Mouse (Mus musculus): ENCODE data around the gene Gpr146.
"Not testable (repeated sequence)": the region's sequence is repeated elsewhere in the genome, so short reads cannot be mapped to it uniquely, and the experiment has no call there.

Gpr146 gene

GRCm38 (mm10) chr5:139377468-139378270 lies at the start of gene Gpr146:
TSS of gene Gpr146 (plus strand) at chr5:139377697.
- no peak for ATAC-seq (ENCODE audit: insufficient number of reproducible peaks, low FRiP score, low TSS enrichment)

- ATAC-seq (ENCODE audit: insufficient number of reproducible peaks, low FRiP score, low TSS enrichment), result no peak
These were observed 46.7 kb upstream of the Gpr146 start for GRCm38 (mm10) chr5:139330766-139331165.

GRCm38 (mm10) chr5:139331742-139332141 lies 45.8 kb upstream of the Gpr146 start:
- no peak for ATAC-seq (ENCODE audit: insufficient number of reproducible peaks, low FRiP score, low TSS enrichment)

- no peak for ATAC-seq (ENCODE audit: insufficient number of reproducible peaks, low FRiP score, low TSS enrichment)
These were observed 44.8 kb upstream of the Gpr146 start for GRCm38 (mm10) chr5:139332590-139333272.

- ATAC-seq (ENCODE audit: insufficient number of reproducible peaks, low FRiP score, low TSS enrichment), result no peak
These were observed 44.0 kb upstream of the Gpr146 start for GRCm38 (mm10) chr5:139333301-139334013.

GRCm38 (mm10) chr5:139334394-139334793 lies 43.1 kb upstream of the Gpr146 start:
- ATAC-seq (ENCODE audit: insufficient number of reproducible peaks, low FRiP score, low TSS enrichment), result not testable (repeated sequence)

GRCm38 (mm10) chr5:139335634-139336033 lies 41.9 kb upstream of the Gpr146 start:
- no peak for ATAC-seq (ENCODE audit: insufficient number of reproducible peaks, low FRiP score, low TSS enrichment)

GRCm38 (mm10) chr5:139337826-139338370 lies 39.6 kb upstream of the Gpr146 start:
- 0 out of 2 replicates have a peak, but pooled peaks have one; percentile 46 for ATAC-seq (ENCODE audit: insufficient number of reproducible peaks, low FRiP score, low TSS enrichment)

- ATAC-seq (ENCODE audit: insufficient number of reproducible peaks, low FRiP score, low TSS enrichment), result no peak
These were observed 39.1 kb upstream of the Gpr146 start for GRCm38 (mm10) chr5:139338403-139338802.

GRCm38 (mm10) chr5:139338891-139339290 lies 38.6 kb upstream of the Gpr146 start:
- ATAC-seq (ENCODE audit: insufficient number of reproducible peaks, low FRiP score, low TSS enrichment), result no peak

- peak; percentile 54; the same call in 1 of the 2 replicates for ATAC-seq (ENCODE audit: insufficient number of reproducible peaks, low FRiP score, low TSS enrichment)
These were observed 33.3 kb upstream of the Gpr146 start for GRCm38 (mm10) chr5:139344021-139344686.

- peak; percentile 88 for ATAC-seq (ENCODE audit: insufficient number of reproducible peaks, low FRiP score, low TSS enrichment)
These were observed 32.7 kb upstream of the Gpr146 start for GRCm38 (mm10) chr5:139344687-139345363.

- 0 out of 2 replicates have a peak, but pooled peaks have one; percentile 16 for ATAC-seq (ENCODE audit: insufficient number of reproducible peaks, low FRiP score, low TSS enrichment)
These were observed 32.2 kb upstream of the Gpr146 start for GRCm38 (mm10) chr5:139345364-139345714.

GRCm38 (mm10) chr5:139347225-139347624 lies 30.3 kb upstream of the Gpr146 start:
- ATAC-seq (ENCODE audit: insufficient number of reproducible peaks, low FRiP score, low TSS enrichment), result no peak

GRCm38 (mm10) chr5:139349713-139350112 lies 27.8 kb upstream of the Gpr146 start:
- no peak for ATAC-seq (ENCODE audit: insufficient number of reproducible peaks, low FRiP score, low TSS enrichment)

GRCm38 (mm10) chr5:139351134-139351533 lies 26.4 kb upstream of the Gpr146 start, which contains the start of gene Cox19:
TSS of gene Cox19 (minus strand) at chr5:139351418.
- ATAC-seq (ENCODE audit: insufficient number of reproducible peaks, low FRiP score, low TSS enrichment), result no peak

GRCm38 (mm10) chr5:139351628-139352027 lies 25.9 kb upstream of the Gpr146 start:
- ATAC-seq (ENCODE audit: insufficient number of reproducible peaks, low FRiP score, low TSS enrichment), result no peak

GRCm38 (mm10) chr5:139352317-139352716 lies 25.2 kb upstream of the Gpr146 start, which contains the start of gene Cyp2w1:
TSS of gene Cyp2w1 (plus strand) at chr5:139352617.
- ATAC-seq (ENCODE audit: insufficient number of reproducible peaks, low FRiP score, low TSS enrichment), result no peak

- ATAC-seq (ENCODE audit: insufficient number of reproducible peaks, low FRiP score, low TSS enrichment), result no peak
These were observed 24.0 kb upstream of the Gpr146 start for GRCm38 (mm10) chr5:139353496-139353895.
